Mouse (Mus musculus) R1 (cell line): ENCODE measurements around the gene Thap7.
"Not testable (repeated sequence)": the region's sequence is repeated elsewhere in the genome, so short reads cannot be mapped to it uniquely, and the experiment has no call there.

Source experiments
- DNase-seq: peaks from one replicate; pipeline ENCODE4 v3.0.0-alpha.2; 2018; ENCODE audit warnings: low read depth, low spot score

The Thap7 gene

DNA sequence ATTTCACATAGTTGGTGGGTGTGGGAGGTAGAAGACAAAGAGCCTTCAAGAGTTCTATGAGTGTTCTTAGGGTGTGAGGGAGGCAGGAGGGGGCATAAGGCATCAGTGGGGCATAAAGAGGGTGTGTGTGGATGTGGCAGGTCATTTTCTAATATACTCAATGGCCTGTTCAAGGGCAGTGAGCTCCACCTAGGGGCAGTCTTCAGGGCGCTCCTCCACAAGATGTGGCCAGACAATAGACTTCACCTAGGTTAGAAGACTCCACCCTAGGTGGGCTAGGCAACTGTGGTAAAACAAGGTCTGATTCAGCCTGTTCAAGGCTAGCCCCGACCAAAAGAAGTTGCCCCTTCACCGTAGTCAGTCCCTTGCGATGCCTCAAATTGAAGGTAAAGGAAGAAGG lies 1.3 kb upstream of the Thap7 start:
- DNase-seq, result peak; percentile 56

DNA sequence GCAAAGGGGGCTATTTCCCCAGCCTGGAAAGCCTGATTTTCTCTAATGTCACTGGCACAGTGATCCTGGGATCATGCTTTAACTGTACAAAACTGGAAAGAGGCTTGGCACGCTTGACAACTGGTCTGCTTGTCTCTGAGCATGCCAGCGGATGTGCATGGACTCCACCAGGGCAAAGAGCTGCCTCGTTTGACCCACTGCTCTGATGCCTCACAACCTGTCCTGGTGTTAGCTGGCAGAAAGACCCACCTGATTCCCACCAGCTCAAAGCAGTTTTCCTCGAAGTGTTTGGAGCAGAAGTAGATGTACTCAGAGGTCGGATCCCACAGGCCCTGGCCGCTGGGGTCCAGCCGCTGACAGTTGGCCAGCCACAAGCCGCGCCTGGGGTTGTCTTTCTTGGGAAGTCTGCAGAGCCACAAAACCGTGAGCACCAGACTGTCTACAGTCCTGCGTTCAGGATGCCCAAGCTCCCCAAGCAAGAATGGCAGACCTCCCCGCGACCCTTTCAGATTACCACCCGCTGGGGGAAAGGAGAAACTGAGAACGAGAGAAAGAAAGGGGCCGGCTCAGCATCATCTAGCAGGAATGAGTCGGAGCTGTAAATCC lies 852 bp downstream of the Thap7 start:
- DNase-seq, result no peak

DNA sequence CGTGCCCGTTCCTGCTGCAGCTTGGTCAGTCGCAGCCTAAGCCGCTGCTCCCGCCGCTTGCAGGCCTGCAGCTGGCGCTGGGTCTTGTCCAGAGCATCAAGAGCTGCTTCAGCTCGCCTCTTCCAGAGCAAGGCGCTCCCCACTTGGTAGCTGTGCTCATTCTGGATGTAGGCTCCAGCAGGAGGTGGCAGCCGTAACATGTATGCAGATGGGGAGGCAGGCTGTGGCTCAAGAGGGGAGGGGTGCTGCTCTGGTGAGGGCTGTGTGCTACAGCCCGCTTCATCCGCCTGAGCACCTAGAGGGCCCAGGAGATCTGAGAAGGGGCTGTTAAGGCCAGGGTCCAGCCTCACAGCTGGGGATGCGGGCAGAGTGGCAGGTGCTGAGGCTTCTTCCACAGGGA lies 2.7 kb downstream of the Thap7 start:
- peak; percentile 30 for DNase-seq

DNA sequence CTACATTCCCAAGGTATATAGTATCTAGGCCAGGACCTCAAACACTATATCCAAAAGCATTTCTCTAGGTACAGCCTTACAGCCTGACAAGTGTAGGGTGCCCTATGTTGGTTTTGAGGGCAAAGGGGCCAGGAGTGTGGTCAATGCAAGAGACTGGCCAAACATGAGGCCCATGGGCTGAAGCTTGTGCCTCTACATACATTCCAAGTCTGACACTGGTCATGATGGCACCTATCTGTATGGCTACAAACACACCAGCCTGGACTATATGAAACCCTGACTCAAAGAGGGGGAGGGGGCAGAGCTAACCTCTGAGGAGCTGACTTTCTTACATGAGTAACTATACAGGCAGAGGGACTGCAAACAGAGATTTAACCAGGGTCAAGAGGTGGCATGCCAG lies 3.3 kb downstream of the Thap7 start:
- no peak for DNase-seq

DNA sequence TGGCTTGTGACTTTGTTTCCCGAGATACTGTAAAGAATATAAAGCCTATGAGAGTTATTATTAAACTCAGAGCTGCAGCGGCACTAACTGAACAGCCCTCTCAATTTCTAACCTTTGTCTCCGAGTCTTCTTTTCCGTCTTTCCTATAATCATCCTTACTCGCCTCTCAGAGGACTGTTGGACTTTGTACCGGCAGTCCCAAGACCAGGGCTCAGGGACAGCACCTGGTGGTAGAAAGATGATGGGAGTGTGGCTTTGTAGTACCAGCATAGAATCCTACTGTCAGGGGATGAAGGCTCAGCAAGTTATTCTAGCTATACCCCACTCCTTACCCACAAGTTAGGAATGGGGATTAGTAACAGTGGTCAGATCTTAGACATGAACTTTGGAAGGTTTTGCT lies 4.7 kb downstream of the Thap7 start:
- no peak for DNase-seq

DNA sequence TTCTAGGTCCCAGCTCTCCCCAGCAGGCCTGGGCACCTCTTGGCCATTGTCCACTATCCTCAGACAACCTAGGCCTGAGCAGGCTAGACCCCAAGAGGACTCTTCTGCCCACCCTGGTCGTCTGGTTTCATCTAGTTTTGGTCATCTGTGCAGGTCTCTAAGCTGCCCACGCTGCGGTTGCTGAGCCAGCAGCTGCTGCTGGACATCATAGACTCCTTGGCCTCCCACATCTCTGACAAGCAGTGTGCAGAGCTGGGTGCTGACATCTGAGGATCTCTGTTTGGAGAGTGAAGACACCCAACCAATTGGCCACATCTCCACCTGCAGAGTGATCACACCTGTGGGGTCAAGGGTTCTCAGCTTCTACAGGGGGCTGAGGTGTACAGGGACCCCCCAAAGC lies 5.4 kb downstream of the Thap7 start:
- no peak for DNase-seq

DNA sequence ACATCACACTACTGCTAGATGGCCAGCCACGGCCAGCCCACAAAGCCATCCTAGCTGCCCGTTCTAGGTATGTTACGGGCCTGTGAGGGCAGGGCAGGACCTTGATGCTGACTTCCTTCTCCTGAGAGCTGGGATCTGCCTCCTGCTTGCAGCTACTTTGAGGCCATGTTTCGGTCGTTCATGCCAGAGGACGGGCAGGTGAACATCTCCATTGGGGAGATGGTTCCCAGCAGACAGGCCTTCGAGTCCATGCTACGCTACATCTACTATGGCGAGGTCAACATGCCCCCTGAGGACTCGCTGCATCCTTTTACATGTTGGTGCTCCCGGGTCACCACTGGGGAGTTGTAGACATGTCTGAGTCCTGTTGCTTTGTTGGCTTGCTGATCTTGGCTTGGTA lies 6.8 kb downstream of the Thap7 start:
- DNase-seq, result no peak

DNA sequence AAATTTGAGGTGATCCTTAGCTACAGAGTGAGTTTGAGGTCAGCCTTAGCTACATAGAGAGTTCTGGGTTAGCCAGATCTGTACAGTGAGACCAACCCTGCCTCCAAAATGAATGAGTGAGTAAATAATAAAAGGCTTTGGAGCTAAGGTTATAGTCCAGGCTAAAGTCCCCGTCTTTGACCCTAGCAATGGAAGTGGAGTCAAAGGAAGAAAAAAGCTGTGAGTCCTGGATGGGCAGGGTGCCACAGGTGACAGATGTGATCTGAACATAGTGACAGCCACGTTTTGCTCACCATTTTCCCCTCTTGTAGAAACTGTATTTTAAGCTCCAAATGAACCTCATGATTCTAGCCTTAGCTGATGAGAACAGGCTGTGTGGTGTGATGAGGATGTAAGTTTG lies 12.0 kb downstream of the Thap7 start:
- no peak for DNase-seq

DNA sequence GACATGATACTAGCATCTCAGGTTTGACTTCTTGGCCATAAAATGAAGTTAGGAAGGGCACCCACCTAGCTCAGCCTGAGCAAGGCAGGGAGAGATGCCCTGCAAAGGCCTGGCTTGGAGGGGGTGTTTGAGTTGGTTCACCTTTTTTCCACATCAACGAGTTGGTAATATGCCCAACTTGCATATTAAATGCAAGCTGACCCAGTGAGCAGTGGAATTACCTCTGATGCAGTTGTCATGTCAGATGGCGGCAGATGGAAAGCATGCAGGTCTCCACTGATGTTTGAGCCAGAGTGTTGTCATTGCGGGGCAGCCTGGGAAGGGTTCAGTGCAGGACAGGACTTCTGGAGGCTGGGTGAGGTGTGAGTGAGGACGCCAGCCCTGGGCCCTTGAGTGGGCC lies 19.5 kb downstream of the Thap7 start:
- DNase-seq, result no peak

DNA sequence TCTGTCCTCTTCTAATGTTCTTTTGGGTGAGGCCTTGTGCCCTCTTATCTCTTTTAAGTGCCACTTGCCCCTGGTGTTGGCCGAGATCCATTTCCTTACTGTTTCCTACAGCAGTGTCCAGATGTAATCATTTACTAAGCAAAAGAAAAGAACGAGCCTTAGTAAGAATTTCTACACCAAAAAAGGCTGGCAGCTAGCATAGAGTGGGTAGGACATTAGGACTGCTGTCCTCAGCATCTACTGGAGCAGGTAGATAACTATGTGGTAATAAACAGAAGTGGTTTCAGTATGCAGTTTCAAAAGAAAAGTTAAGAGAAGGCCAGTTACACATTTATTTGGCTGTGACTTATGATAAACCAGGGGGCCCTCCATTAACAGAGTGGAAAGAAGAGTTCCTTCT lies 20.2 kb downstream of the Thap7 start:
- no peak for DNase-seq

DNA sequence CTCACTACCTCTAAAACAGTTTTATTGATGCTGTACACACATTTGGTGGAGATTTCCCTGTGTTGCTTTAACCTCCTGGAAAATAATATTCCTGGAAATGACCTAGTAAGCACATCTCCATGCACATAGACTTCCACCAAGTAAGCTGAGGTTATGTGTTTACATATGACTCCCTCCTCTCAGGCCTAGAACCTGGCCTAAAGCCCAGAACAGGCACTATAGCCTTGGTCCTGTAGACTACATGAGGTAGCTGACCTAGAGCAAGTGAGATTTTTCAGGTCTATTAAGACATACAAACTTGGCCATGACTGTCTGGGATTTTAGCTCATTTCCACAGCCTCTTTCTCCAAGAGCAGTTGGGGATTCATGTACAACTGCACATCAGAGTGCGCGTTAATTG lies 20.8 kb downstream of the Thap7 start:
- DNase-seq, result no peak

DNA sequence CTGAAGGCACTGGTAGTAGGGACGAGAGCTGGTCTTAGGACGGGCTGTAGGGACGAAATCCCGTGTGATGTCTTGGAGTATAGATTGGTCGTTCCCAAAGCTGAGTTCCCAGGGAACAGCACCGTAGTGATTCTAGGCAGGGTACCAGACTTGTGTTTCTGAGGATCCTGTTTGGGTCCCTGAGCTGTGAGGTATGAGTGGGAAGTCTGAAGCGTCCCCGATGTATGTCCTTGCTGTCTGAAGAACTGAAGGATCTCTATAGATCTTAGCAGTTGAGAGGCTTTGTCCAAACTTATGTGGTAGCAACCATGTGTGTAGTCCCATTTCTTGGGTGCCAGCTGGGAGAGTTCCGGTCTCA lies 21.7 kb downstream of the Thap7 start:
- no peak for DNase-seq

DNA sequence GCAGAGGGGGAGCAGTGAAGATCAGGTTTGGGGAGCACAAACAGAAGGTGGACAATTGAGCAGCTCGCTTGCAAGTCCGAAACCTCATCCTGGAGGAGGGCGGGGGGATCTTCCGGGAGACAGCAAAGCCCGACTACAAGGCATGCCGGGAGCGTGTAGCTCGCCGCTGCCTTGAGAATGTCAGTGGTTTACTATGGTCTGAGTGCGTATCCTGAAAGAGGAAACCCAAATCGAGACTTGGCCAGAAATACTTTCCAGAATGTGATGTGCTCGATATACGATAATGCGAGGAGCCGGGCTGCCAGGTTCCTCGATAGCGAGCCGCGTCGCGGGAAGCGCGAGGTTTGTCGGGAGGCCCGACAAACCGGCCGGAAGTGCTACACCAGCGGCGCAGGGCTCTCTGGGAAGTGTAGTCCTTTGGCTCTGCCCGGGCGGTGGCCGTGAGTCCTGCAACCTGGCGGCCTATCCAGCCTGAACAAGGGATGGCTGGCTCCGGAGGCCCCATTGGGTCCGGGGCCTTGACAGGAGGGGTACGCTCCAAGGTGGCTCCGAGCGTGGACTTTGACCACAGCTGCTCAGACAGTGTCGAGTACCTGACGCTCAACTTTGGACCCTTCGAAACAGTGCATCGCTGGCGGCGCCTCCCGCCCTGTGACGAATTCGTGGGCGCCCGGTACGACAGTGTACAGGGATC lies 22.2 kb downstream of the Thap7 start, which contains the start of gene Lztr1:
Gene Lztr1, plus strand, starts transcription at position 143 of the 694 bp plus-strand sequence.
- DNase-seq, result peak; percentile 94

DNA sequence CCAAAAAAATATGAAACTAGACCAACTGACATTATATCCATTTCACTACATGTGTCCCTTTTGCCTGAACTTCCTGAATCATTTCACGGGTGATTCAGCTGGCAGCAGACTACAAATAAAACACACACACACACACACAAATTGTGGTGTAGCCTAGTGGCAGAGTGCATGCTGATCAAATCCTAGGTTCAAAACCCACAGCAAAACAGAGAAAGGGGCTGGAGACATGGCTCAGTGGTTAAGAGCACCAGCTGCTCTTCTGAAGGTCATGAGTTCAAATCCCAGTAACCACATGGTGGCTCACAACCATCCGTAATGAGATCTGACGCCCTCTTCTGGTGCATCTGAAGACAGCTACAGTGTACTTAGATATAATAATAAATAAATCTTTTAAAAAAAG lies 22.9 kb downstream of the Thap7 start:
- DNase-seq, result not testable (repeated sequence)

DNA sequence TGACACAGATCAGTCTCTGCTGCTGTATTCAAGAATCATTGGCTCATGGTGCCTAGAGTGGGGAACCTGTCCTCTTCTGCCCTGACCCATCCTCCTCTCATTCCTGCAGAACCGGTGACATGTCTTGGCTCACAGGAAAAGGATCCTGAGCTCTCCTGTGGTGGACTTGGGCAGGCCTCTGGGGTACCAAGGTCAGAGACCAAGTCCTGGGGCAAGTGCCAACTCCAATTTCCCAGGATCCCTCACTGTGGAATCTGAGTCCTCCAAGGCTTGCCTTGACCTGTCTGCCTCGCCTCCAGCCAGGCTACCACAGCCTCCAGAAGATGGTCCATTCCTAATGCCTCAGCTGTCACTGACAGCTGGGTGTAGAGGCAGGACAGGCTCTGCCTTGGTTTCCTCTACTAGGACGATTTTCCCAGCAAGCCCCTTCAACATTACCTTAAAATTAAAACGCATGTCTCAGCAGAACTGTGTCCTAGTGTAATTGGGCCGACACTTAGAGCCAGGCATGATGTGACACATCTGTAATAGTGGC lies 23.9 kb downstream of the Thap7 start:
- DNase-seq, result no peak

DNA sequence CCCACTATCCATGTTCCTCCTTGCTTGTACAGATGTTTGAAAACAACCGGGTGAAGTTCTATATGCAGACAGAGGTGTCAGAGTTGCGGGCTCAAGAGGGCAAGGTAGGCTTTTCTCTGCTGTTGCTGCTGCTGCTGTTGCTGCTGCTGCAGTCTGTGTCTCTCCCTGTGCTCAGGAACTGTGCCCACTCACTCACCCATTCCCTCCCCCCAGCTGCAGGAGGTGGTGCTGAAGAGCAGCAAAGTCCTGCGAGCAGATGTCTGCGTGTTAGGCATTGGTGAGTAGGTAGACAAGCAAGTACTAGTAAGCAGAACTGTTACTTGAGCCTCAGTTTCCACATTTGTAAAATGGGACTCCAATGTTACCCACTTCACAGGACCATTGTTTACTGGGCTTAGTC lies 28.3 kb downstream of the Thap7 start:
- DNase-seq, result no peak

DNA sequence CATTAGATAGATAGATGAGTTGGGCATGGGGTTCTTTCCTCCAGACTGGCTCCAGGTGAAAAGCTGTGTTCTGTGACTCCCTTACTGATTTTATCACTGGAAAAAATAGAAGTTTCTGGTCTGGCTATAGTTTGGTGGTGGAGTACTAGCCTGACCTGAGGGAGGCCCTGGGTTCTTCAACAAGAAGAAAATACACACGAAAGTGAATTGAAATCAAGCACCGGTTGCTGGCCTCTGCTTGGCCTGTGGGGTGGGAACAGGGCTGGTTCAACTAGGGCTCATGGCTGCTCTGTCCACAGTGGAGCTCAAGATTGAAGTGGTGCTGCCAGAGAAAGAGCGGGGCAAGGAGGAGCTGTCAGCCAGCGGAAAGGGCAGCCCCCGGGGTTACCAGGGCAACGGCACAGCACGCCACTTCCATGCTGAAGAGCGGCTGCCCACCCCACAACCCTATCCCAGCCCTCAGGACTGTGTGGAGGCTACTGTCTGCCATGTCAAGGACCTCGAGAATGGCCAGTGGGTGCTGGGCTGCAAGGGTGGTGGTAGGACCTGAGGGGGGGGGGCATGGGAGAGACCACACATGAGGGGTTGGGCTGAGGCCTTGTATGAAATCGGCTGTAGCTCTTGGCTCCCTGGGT lies 31.6 kb downstream of the Thap7 start:
- DNase-seq, result peak; percentile 17

DNA sequence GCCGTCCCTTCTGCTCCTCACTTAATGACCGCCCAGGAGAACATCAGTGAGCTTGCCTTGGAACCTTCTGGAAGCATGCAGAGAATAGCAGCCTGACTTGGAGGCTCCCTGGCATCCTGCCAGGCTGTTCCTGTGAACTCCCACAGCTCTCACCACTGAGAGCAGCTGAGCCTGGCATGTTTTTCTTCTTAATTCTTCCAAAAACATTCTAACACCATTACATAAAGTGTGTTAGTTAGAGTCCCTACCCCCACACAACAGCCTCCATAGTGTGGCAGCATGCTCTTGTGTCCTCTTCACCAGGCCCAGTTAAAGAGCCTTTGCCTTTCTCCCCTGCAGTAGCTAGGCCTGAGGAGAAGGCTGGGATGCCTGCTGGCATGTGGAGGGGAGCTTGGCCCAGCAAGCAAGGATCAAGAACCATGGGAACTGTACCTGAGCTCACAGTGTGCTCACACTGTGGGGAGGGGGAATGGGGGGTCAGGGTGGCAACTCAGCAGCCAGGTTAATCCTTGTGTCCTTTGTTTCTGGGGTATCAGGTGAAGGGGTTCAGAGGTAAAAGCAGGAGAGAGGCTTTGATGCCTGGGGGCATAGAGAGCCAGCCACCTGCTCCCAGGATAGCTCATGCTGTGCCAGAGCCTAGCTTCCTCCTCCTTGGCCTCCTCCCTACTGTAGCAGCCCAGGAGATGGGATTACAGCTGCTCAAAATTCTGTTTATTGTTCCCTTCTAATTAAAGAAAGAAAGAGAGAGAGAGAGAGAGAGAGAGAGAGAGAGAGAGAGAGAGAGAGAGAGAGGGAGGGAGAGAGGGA lies 34.2 kb downstream of the Thap7 start:
- no peak for DNase-seq

DNA sequence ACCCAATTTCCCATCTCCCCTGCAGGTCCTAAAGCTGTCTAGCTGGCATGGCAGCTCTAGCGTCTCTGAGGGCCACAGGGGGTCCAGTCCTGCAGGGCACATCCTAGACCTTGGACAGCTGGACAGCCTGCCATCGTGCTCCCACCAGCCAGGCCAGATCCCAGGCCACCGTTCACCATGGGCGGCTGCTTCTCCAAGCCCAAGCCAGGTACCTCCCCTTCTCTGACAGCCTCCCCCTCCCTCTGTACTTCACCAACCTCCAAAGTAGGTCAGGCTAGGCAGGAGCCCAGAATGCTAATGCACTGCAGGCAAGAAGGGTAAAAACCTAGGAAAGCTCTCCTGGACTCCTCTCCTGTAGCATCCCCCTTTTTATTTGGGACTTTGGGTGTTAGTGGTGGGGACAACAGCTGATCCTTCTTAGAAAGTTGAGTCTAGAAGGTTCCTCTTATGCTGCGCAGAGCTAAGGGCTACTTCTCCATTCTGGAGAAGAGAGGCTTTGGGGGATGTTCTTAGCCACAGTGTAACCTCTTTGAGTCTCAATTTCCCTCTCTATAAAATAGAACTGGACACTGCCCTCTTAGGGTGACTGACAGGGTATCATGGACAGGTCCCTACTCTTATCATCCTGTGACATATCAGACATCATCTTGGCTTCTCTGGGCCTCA lies 38.9 kb downstream of the Thap7 start:
- DNase-seq, result no peak

DNA sequence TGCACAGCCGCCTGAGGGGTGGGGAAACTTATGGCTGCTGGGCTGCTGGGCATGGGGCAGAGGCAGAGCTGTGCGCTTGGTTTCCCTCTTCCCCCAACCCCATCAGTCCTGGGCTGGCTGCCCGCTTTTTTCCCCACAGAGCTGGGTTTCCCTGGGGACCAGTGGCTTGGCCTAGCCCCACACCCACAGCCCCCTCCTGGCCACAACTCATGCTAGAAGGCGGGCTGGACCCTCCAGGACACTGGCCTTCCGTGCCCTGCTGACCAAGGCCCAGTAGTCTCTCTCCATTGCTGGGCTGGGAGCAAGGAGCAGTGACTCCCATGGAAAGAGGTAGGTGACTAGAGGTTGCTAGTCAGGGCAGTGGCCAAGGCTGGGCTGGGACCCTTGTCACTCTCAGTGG lies 39.8 kb downstream of the Thap7 start:
- DNase-seq, result no peak

DNA sequence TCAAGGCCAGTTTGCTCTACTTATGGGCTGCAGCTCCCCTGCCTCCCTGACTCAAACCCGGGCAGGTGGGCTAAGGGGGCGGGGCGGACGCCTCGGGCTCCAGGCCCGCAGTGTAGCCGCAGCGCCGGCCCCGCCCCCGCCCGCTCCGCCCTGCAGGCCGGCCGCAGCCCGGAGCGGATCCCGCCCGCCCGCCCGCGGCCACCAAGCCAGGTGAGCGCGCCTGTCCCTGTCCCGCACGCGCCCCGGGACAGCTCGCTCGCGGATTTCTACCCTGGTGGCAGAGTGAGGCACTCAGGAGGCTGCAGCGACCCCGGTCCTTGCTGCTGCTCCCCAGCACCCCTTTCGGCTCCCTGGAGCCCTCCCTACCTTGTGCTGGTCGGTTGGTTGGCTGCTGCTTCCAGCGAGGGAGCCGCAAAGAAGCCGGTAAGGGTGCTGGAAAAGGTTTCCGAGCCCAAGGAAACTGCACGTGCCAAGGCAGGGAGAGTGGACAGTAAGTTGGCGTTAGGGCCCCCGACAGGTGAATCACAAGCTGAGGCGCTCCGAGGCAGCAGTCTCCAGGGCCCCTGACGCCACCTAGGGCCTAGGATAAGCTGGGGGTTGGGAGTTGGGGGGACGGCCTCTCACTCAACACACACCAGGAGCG lies 41.3 kb downstream of the Thap7 start, which contains the start of gene Aifm3:
Gene Aifm3, plus strand, starts transcription at position 143 of the 643 bp plus-strand sequence.
- DNase-seq, result peak; percentile 61
